Mouse (Mus musculus) neural tube, embryonic 14.5 days (tissue): ENCODE results near the gene Ccdc188. TPM values are rescaled to one million over a fixed set of nuclear protein-coding genes. Genes with fewer than 3 reads are reported as not detected.

Source experiments
- ATAC-seq: fragments of 200-750 bp; cut with Nextera tagmentation; 2 replicates; pipeline ENCODE4 v1.8.0; 2017; ENCODE audit warnings: low read depth, mild to moderate bottlenecking, moderate TSS enrichment, moderate library complexity
- H3K27ac ChIP-seq: fragments of 300-500 bp; sonication (generic); 2 replicates; pipeline ENCODE4 v1.5.1; 2014; ENCODE audit warnings: low read depth, mild to moderate bottlenecking, control low read depth, low read length, moderate library complexity, mixed read lengths
- H3K27me3 ChIP-seq: fragments of 300-500 bp; sonication (generic); 2 replicates; pipeline ENCODE4 v1.6.1; 2014; ENCODE audit warnings: low read length; ENCODE audit not compliant: control insufficient read depth, insufficient read depth
- H3K36me3 ChIP-seq: fragments of 300-500 bp; sonication (generic); 2 replicates; pipeline ENCODE4 v1.6.1; 2014; ENCODE audit warnings: low read length, mixed read lengths; ENCODE audit not compliant: control insufficient read depth, insufficient read depth
- H3K4me1 ChIP-seq: fragments of 300-500 bp; sonication (generic); 2 replicates; pipeline ENCODE4 v1.6.1; 2014; ENCODE audit warnings: low read length; ENCODE audit not compliant: control insufficient read depth, insufficient read depth
- H3K4me2 ChIP-seq: fragments of 300-500 bp; sonication (generic); 2 replicates; pipeline ENCODE4 v1.6.1; 2014; ENCODE audit warnings: mild to moderate bottlenecking, low read depth, low read length, control low read depth
- H3K4me3 ChIP-seq: fragments of 300-500 bp; sonication (generic); 2 replicates; pipeline ENCODE4 v1.5.1; 2014; ENCODE audit warnings: low read depth, low read length, control low read depth, mixed read lengths
- H3K9ac ChIP-seq: fragments of 300-500 bp; sonication (generic); replicated peaks from 2 replicates; pipeline ENCODE4 v1.6.1; 2014; ENCODE audit warnings: low read depth, mild to moderate bottlenecking, control low read depth, low read length, mixed read lengths
- H3K9me3 ChIP-seq: fragments of 300-500 bp; sonication (generic); 2 replicates; pipeline ENCODE4 v1.6.1; 2016; ENCODE audit warnings: low read length; ENCODE audit not compliant: control insufficient read depth
- whole genome bisulfite sequencing: fragments of 180-500 bp; shearing (Covaris S2); extraction: QIAGEN DNeasy Blood & Tissue Kit; methylation state at CpG from one replicate; pipeline ENCODE4 v1.1.7; 2014; 5-methylcytosine and 5-hydroxymethylcytosine counted together
- polyA plus RNA-seq: library from polyadenylated mRNA; unstranded; fragments of >200 nt; fragmentation: Nextera tagmentation; extraction: Ambion mirVana; gene quantifications from 2 replicates; pipeline ENCODE4 v1.2.1, GENCODE M21; 2014

The Ccdc188 gene
- polyA plus RNA-seq, 1 experiment from 2014 or later: not detected

- Histone ChIP-seq H3K27me3 (no peaks in the 10 kb centered on the region), H3K36me3 (peaks cover 23% of the 10 kb centered on the region), H3K9me3 (no peaks in the 10 kb centered on the region), H3K27ac (peak overlapping the region; percentile 91), H3K4me1 (peaks cover 19% of the 10 kb centered on the region), H3K9ac (peak overlapping the region; percentile 94), H3K4me2 (peak overlapping the region; percentile 86), H3K4me3 (peak overlapping the region; percentile 84)
- ATAC-seq: peak; percentile 87
- WGBS: 5% methylated on average over 19 of the region's 19 CpGs
Observed at GRCm38 (mm10) chr16:18235389-18236065, 17.8 kb downstream of the Ccdc188 start.

- H3K4me1 ChIP-seq: peaks cover 19% of the 10 kb centered on the region
- no peak overlapping the region for H3K27ac ChIP-seq
- no peak overlapping the region for H3K9ac ChIP-seq
- ATAC-seq: no peak
- no peaks in the 10 kb centered on the region for H3K27me3 ChIP-seq
- no peak overlapping the region for H3K4me3 ChIP-seq
- peaks cover 30% of the 10 kb centered on the region for H3K36me3 ChIP-seq
- no peaks in the 10 kb centered on the region for H3K9me3 ChIP-seq
- no peak overlapping the region for H3K4me2 ChIP-seq
- 70% methylated on average over 7 of the region's 7 CpGs for WGBS
Observed at GRCm38 (mm10) chr16:18236676-18237501, 19.2 kb downstream of the Ccdc188 start.

GRCm38 (mm10) chr16:18241581-18241980, 23.9 kb downstream of the Ccdc188 start:
- no peak overlapping the region for H3K9ac ChIP-seq
- H3K4me1 ChIP-seq: peaks cover 2% of the 10 kb centered on the region
- WGBS: 93% methylated on average over 10 of the region's 10 CpGs
- H3K27ac ChIP-seq: no peak overlapping the region
- H3K9me3 ChIP-seq: no peaks in the 10 kb centered on the region
- H3K4me3 ChIP-seq: no peak overlapping the region
- H3K4me2 ChIP-seq: no peak overlapping the region
- ATAC-seq: no peak
- H3K27me3 ChIP-seq: no peaks in the 10 kb centered on the region
- peaks cover 59% of the 10 kb centered on the region for H3K36me3 ChIP-seq

DNA sequence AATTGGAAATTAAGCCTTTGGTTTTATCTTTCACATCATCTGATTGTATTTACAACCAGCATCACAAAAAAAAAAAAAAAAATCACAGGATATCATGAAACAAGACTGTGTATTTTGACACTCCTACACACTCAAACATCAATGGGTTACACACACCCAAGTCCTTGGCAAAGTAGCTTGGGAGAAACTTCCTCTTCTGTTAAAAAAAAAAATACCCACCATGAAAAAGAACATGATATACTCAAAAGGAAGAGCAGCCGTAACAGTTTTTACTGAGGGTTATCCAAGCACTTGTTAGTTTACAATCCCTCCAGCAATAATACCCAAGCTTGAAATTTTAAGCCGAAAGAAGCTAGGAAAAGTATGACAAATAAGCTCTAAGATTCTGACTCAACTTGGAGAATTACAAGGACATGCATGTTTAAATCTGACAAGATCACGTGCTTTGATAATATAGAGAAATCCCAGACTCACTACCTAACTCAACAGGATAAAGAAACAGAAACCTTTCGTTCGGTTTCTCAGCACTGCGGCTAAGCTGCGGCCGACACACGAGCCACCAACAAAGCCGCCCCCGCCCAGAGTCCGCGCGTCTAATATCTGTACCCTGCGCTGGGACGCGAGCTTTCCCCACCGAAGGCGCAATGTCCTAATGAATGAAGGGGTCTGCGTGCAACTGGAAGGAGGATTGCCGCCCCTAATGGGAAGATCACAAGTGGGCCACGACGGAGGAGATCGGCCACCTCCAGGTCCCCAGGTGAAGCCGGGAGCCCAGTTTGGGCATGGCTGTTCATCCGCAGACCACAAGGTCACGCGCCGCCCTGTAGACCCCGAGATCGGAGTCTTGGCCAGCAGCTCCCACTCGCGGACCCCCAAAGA, 30.1 kb downstream of the Ccdc188 start:
- H3K4me3 ChIP-seq: peak overlapping the region; percentile 89

GRCm38 (mm10) chr16:18248433-18249363, 31.0 kb downstream of the Ccdc188 start, which contains the start of the genes Trmt2a and Ranbp1:
Gene Trmt2a, plus strand, starts transcription at chr16:18248679.
Gene Ranbp1, minus strand, starts transcription at chr16:18248732.
- H3K4me3 ChIP-seq: peak within 1 kb of the TSS; percentile 89
- H3K9me3 ChIP-seq: no peaks in the 10 kb centered on the region
- H3K4me1 ChIP-seq: peaks cover 29% of the 10 kb centered on the region
- H3K4me2 ChIP-seq: peak within 1 kb of the TSS; percentile 95
- H3K9ac ChIP-seq: peak within 1 kb of the TSS; percentile 89
- H3K27ac ChIP-seq: peak within 1 kb of the TSS; percentile 93
- H3K36me3 ChIP-seq: peaks cover 30% of the 10 kb centered on the region
- peak; percentile 97 for ATAC-seq
- no peaks in the 10 kb centered on the region for H3K27me3 ChIP-seq
- under 1% methylated on average over 89 of the region's 102 CpGs for WGBS

More for the DNA sequence above, 30.1 kb downstream of the Ccdc188 start:
- peaks cover 29% of the 10 kb centered on the region for H3K4me1 ChIP-seq
- H3K27me3 ChIP-seq: no peaks in the 10 kb centered on the region
- WGBS: under 1% methylated on average over 32 of the region's 33 CpGs
- no peaks in the 10 kb centered on the region for H3K9me3 ChIP-seq
- H3K27ac ChIP-seq: peak overlapping the region; percentile 93
- peaks cover 30% of the 10 kb centered on the region for H3K36me3 ChIP-seq
- ATAC-seq: no peak; the same call in 1 of the 2 replicates
- peak overlapping the region; percentile 89 for H3K9ac ChIP-seq
- H3K4me2 ChIP-seq: peak overlapping the region; percentile 69

GRCm38 (mm10) chr16:18249364-18249967, 31.8 kb downstream of the Ccdc188 start:
- Histone ChIP-seq H3K4me3 (peak overlapping the region; percentile 89), H3K9me3 (no peaks in the 10 kb centered on the region), H3K9ac (peak overlapping the region; percentile 89), H3K4me2 (peak overlapping the region; percentile 95), H3K4me1 (peaks cover 29% of the 10 kb centered on the region), H3K36me3 (peaks cover 36% of the 10 kb centered on the region), H3K27ac (peak overlapping the region; percentile 93), H3K27me3 (no peaks in the 10 kb centered on the region)
- WGBS: 9% methylated on average over 27 of the region's 27 CpGs
- peak; percentile 33 for ATAC-seq

DNA sequence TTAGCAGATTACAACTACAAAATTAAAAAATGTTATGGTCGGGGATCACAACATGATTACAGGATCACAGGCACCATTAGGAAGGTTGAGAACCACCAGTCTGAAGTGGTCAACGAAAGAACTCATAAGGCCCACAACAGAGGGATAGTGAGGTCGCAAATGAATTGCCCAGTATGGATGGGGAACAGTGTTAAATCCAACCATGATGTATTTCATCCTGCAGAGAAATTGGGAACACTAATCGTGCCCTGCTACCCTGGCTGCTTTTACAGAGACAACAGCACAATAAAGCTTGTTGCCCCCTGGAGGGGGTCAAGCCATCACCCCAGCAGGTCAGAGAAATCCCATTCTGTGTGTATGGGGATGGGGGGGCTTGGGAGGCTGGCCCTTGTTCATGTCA, 32.6 kb downstream of the Ccdc188 start:
- peaks cover 29% of the 10 kb centered on the region for H3K4me1 ChIP-seq
- ATAC-seq: no peak
- WGBS: 55% methylated on average over 4 of the region's 4 CpGs

More for the DNA sequence above, 32.6 kb downstream of the Ccdc188 start:
- peak overlapping the region; percentile 95 for H3K4me2 ChIP-seq
- no peaks in the 10 kb centered on the region for H3K9me3 ChIP-seq
- H3K36me3 ChIP-seq: peaks cover 33% of the 10 kb centered on the region
- no peaks in the 10 kb centered on the region for H3K27me3 ChIP-seq
- 0 out of 2 replicates have a peak overlapping the region, but pooled peaks have one; percentile 89 for H3K9ac ChIP-seq
- H3K4me3 ChIP-seq: peak overlapping the region; percentile 89; the same call in 1 of the 2 replicates
- no peak overlapping the region for H3K27ac ChIP-seq
